Mouse (Mus musculus): ENCODE measurements around the gene Dgki.

DNA sequence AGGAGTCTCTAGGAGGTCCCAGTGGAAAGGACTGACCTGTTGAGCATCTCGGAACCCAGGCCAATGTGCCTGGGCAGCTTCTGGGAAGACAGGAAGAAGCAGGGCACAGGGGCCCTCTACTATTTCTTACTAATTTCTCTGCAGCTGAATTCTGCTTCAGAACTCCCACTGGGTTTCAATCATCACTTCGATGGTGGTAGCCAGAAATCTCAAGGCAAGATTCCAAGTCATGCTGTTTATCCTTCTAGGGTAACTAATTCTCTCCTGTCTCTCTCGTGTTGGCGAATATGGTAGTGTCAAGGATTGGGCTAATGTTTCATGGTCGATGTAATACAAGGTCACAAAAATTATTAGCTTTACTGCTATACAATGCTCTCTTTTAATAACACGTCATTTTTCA, 455.7 kb downstream of the Dgki start:
- TF ChIP-seq EP300 (IDR thresholded peaks at IDR 0.05; ENCODE audit: insufficient read depth, low read depth, low read length), result no peak
- TF ChIP-seq CTCF (IDR thresholded peaks at IDR 0.05; ENCODE audit: low read depth, low read length), result no peak
- no peak for TF ChIP-seq POLR2A (IDR thresholded peaks at IDR 0.05; ENCODE audit: insufficient read depth, low read length)
